In genomic region chr8:8703668-8704067, GRCm38 (mm10) we compare ENCODE assay signal across 24 mouse cellular contexts. TPM values are rescaled to one million over a fixed set of nuclear protein-coding genes. Genes with fewer than 3 reads are reported as not detected.
DNase-seq lines count a peak whose midpoint lies in the region; ATAC-seq and TF ChIP-seq lines count a peak whose summit lies in the region.
"Had no signal": no experiment of that assay in that cellular context is flagged by ENCODE, and none has a peak within 500 bp of the region (broad histone marks: within the 10 kb centered on the region; RNA-seq: fewer than 3 reads in every experiment).

No protein-coding gene starts in this region.

- DNase-seq in heart, adult 11 months = peak; percentile 56
- DNase-seq in heart, adult 8-10 months (ENCODE audit: low spot score) = no peak
- DNase-seq in kidney, adult 9 months = peak; percentile 34
- DNase-seq in kidney, postnatal 10 days = no peak
- DNase-seq in kidney, adult 11 months = no peak
- DNase-seq in stomach, postnatal 0 days (ENCODE audit: low spot score) = no peak
- DNase-seq: adrenal gland, adult 2 months; adrenal gland, postnatal 10 days; adrenal gland, postnatal 25 days; cerebellum, adult 11 months; cerebellum, adult 18-20 months; cerebellum, adult 8-10 months; cerebellum, adult 9-11 months; cerebellum, postnatal 14 days; cerebellum, postnatal 36 days; embryo, embryonic 11 days; forebrain, postnatal 0 days had no signal

- TF ChIP-seq EP300 in stomach, postnatal 0 days (optimal IDR thresholded peaks at IDR 0.05) = no peak

- no peak overlapping the region for H3K9ac ChIP-seq in kidney, embryonic 16.5 days (replicated peaks; ENCODE audit: low read length)
- no peak overlapping the region for H3K9ac ChIP-seq in stomach, postnatal 0 days (ENCODE audit: low read length)
- H3K9ac ChIP-seq: embryonic facial prominence, embryonic 12.5 days; embryonic facial prominence, embryonic 15.5 days; forebrain, embryonic 13.5 days; forebrain, embryonic 15.5 days; forebrain, postnatal 0 days had no signal

- no peak overlapping the region for H3K4me2 ChIP-seq in kidney, embryonic 16.5 days (replicated peaks; ENCODE audit: low read depth, low read length)
- H3K4me2 ChIP-seq in stomach, postnatal 0 days (replicated peaks; ENCODE audit: low read depth) = no peak overlapping the region
- H3K4me2 ChIP-seq: embryonic facial prominence, embryonic 12.5 days; embryonic facial prominence, embryonic 15.5 days; forebrain, embryonic 13.5 days; forebrain, embryonic 15.5 days had no signal

- H3K4me1 ChIP-seq in kidney, embryonic 16.5 days (ENCODE audit: insufficient read depth, low read length) = 0 out of 2 replicates have a peak, but pooled peaks cover 3% of the 10 kb centered on the region
- no peaks in the 10 kb centered on the region for H3K4me1 ChIP-seq in stomach, postnatal 0 days (replicated peaks; ENCODE audit: control insufficient read depth, insufficient read depth)
- H3K4me1 ChIP-seq: embryonic facial prominence, embryonic 12.5 days; embryonic facial prominence, embryonic 15.5 days; forebrain, embryonic 13.5 days; forebrain, embryonic 15.5 days had no signal

- H3K4me3 ChIP-seq in kidney, embryonic 16.5 days (ENCODE audit: low read length) = no peak overlapping the region
- H3K4me3 ChIP-seq in stomach, postnatal 0 days (ENCODE audit: low read depth, low read length) = no peak overlapping the region
- H3K4me3 ChIP-seq: embryonic facial prominence, embryonic 12.5 days; embryonic facial prominence, embryonic 15.5 days; erythroblast, embryonic 14.5 days; forebrain, embryonic 13.5 days; forebrain, embryonic 15.5 days had no signal

- H3K27ac ChIP-seq in kidney, embryonic 16.5 days (ENCODE audit: low read length) = no peak overlapping the region
- no peak overlapping the region for H3K27ac ChIP-seq in stomach, postnatal 0 days (replicated peaks)
- H3K27ac ChIP-seq: embryonic facial prominence, embryonic 12.5 days; embryonic facial prominence, embryonic 15.5 days; forebrain, embryonic 13.5 days; forebrain, embryonic 15.5 days had no signal

- no peaks in the 10 kb centered on the region for H3K9me3 ChIP-seq in kidney, embryonic 16.5 days (ENCODE audit: low read length)
- no peaks in the 10 kb centered on the region for H3K9me3 ChIP-seq in stomach, postnatal 0 days (ENCODE audit: control insufficient read depth, low read length)
- H3K9me3 ChIP-seq: embryonic facial prominence, embryonic 12.5 days; embryonic facial prominence, embryonic 15.5 days; forebrain, embryonic 13.5 days; forebrain, embryonic 15.5 days had no signal

- H3K36me3 ChIP-seq in kidney, embryonic 16.5 days (ENCODE audit: insufficient read depth, low read length) = no peaks in the 10 kb centered on the region
- no peaks in the 10 kb centered on the region for H3K36me3 ChIP-seq in stomach, postnatal 0 days (ENCODE audit: control insufficient read depth, insufficient read depth, low read length)
- H3K36me3 ChIP-seq: embryonic facial prominence, embryonic 12.5 days; embryonic facial prominence, embryonic 15.5 days; forebrain, embryonic 15.5 days had no signal

- no peaks in the 10 kb centered on the region for H3K27me3 ChIP-seq in kidney, embryonic 16.5 days (ENCODE audit: insufficient read depth, low read length)
- H3K27me3 ChIP-seq in stomach, postnatal 0 days (ENCODE audit: control insufficient read depth, insufficient read depth, low read length) = no peaks in the 10 kb centered on the region
- H3K27me3 ChIP-seq: embryonic facial prominence, embryonic 12.5 days; embryonic facial prominence, embryonic 15.5 days; forebrain, embryonic 13.5 days; forebrain, embryonic 15.5 days had no signal

- 32% methylated on average over 2 of the region's 2 CpGs for WGBS in kidney, embryonic 16.5 days
- 69% methylated on average over 2 of the region's 2 CpGs for WGBS in stomach, postnatal 0 days

- TF ChIP-seq CTCF in stomach, postnatal 0 days (IDR thresholded peaks at IDR 0.05; ENCODE audit: low read depth) = no peak

- peak; percentile 49 for ATAC-seq in kidney, embryonic 16.5 days (ENCODE audit: low FRiP score, low TSS enrichment)
- 0 out of 2 replicates have a peak, but pooled peaks have one; percentile 29 for ATAC-seq in stomach, postnatal 0 days (ENCODE audit: low FRiP score, low TSS enrichment)
- no peak for ATAC-seq in erythroid progenitor cell, adult 5-6 weeks (replicated peaks; ENCODE audit: low FRiP score, poor library complexity, severe bottlenecking)
- ATAC-seq: forebrain, embryonic 13.5 days; forebrain, embryonic 15.5 days; forebrain, postnatal 0 days had no signal

RNA-seq across cellular contexts. Expression of gene Arglu1, which starts 13.3 kb away (rescaled TPM):
- 10 to 100 TPM; 21.1 to 35.1 (median 27.4) TPM for total RNA-seq in heart, adult 8-10 months (2022)
- polyA plus RNA-seq in kidney, embryonic 16.5 days (2015; fragmentation: Nextera tagmentation; extraction: Ambion mirVana) = 105 and 119 TPM in 2 replicates
- 83.2 and 84.0 TPM in 2 replicates for polyA plus RNA-seq in stomach, postnatal 0 days (2015; fragmentation: Nextera tagmentation; extraction: Ambion mirVana)
- total RNA-seq in erythroid progenitor cell, adult 5-6 weeks (2015; ENCODE audit: low replicate concordance) = 60.4 and 61.3 TPM in 2 replicates
- 81.1 and 100 TPM in 2 replicates for total RNA-seq in erythroid progenitor cell, adult 5-6 weeks (2017; ENCODE audit: low replicate concordance)

RNA-seq across cellular contexts. Expression of gene Efnb2, which starts 42.6 kb away (rescaled TPM):
- total RNA-seq in heart, adult 8-10 months (2022) = 10 to 100 TPM; 17.0 to 20.8 (median 17.7) TPM
- 19.9 and 23.2 TPM in 2 replicates for polyA plus RNA-seq in kidney, embryonic 16.5 days (2015; fragmentation: Nextera tagmentation; extraction: Ambion mirVana)
- polyA plus RNA-seq in stomach, postnatal 0 days (2015; fragmentation: Nextera tagmentation; extraction: Ambion mirVana) = 7.2 and 7.8 TPM in 2 replicates
- not detected in 2 replicates for total RNA-seq in erythroid progenitor cell, adult 5-6 weeks (2015; ENCODE audit: low replicate concordance)
- 3.2 TPM in 1 of 2 replicates, not detected in the other for total RNA-seq in erythroid progenitor cell, adult 5-6 weeks (2017; ENCODE audit: low replicate concordance)

Comparison
In these comparisons a context has a peak if more than half of its experiments do, and no peak if none do; other contexts are left out.
1. DNase-seq: peak in heart, adult 11 months (single experiment) and kidney, adult 9 months (single experiment); none in heart, adult 8-10 months (single experiment), kidney, postnatal 10 days (single experiment), kidney, adult 11 months (single experiment) and stomach, postnatal 0 days (single experiment).
2. RNA of gene Efnb2, which starts 42.6 kb away (total RNA-seq): 17.0 to 20.8 TPM in heart, adult 8-10 months; 3.2 TPM in erythroid progenitor cell, adult 5-6 weeks; every median in the first group is over 4 times any median in the second.